Mouse (Mus musculus) layer of hippocampus, adult 6 months (tissue): Measurements from ENCODE around the gene Kcne3. TPM values are rescaled to one million over a fixed set of nuclear protein-coding genes. Genes with fewer than 3 reads are reported as not detected.

Experiments used
- long read RNA-seq, 2 experiments: library from polyadenylated mRNA; unstranded; transcript quantifications; one replicate each; pipeline ENCODE4 v2.0.0; 2019 to 2020
- polyA plus RNA-seq: library from polyadenylated mRNA; unstranded; fragments of <200 nt; fragmentation: Nextera tagmentation; gene quantifications from 2 replicates; pipeline ENCODE4 v1.2.3, GENCODE M21; 2021

The Kcne3 gene
- polyA plus RNA-seq, result 0.63 and 0.77 TPM in 2 replicates
- long read RNA-seq, experiment 1, result 0 reads
- long read RNA-seq, experiment 2, result 0 reads

GRCm38 (mm10) chr7:100176269-100176668 lies at the start of gene Kcne3:
Kcne3 (plus strand) TSS chr7:100176502.

GRCm38 (mm10) chr7:100159105-100159841 lies 17.0 kb upstream of the Kcne3 start, which contains the start of gene Lipt2:
Lipt2 (plus strand) TSS chr7:100159277.

GRCm38 (mm10) chr7:100227158-100227875 lies 51.0 kb downstream of the Kcne3 start, which contains the start of gene Pgm2l1:
Pgm2l1 (plus strand) TSS chr7:100227394.

Other genes starting within 250 kb of the Kcne3 start
- 5.1 and 5.5 TPM in 2 replicates for gene Rnf169, start 196.1 kb upstream of the Kcne3 start, polyA plus RNA-seq
- not detected in 2 replicates for gene Chrdl2, start 170.3 kb upstream of the Kcne3 start, polyA plus RNA-seq
- gene Pold3, start 54.9 kb upstream of the Kcne3 start, polyA plus RNA-seq, result 10.4 and 12.4 TPM in 2 replicates
- 12.8 and 13.8 TPM in 2 replicates for gene Lipt2, start 17.2 kb upstream of the Kcne3 start, polyA plus RNA-seq
- gene Pgm2l1, start 50.9 kb downstream of the Kcne3 start, polyA plus RNA-seq, result 26.0 and 34.8 TPM in 2 replicates
- 2.5 and 2.6 TPM in 2 replicates for gene P4ha3, start 109.0 kb downstream of the Kcne3 start, polyA plus RNA-seq
- gene C2cd3, start 195.7 kb downstream of the Kcne3 start, polyA plus RNA-seq, result 5.5 and 6.7 TPM in 2 replicates
- gene Ppme1, start 195.8 kb downstream of the Kcne3 start, polyA plus RNA-seq, result 156 and 167 TPM in 2 replicates